Mouse (Mus musculus) stomach, postnatal 0 days (tissue): ENCODE data around the gene Ripor2.

ENCODE experiments used
- CTCF ChIP-seq: IDR thresholded peaks from 2 replicates; pipeline ENCODE4 v1.5.1; 2016; ENCODE audit warnings: antibody characterized with exemption, low read depth, mild to moderate bottlenecking, moderate library complexity
- EP300 ChIP-seq: optimal IDR thresholded peaks from 2 replicates; pipeline ENCODE3; 2016; ENCODE audit warnings: antibody characterized with exemption

DNA sequence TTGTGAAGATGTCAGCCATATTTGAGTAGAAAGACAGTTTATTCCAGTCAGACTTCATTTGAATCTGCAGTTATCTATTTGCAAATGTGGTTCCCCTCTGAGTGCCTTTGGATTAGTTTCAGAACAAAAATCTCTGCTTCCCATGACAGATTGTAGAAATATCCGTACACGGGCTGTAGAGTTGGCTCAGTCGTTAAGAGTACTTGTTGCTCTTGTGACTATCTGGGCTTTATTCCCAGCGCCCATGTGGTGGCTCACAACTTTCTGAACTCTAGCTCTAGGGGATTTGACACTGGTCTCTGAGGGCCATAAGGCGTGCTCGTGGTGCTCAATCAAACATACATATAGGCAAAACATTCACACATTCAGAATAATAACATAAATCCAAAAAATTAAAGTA is 10.1 kb upstream of the Ripor2 start:
- TF ChIP-seq CTCF (no peak), EP300 (no peak)
